Mouse (Mus musculus) limb, embryonic 15.5 days (tissue): ENCODE results near the gene Tbc1d2. TPM values are rescaled to one million over a fixed set of nuclear protein-coding genes. Genes with fewer than 3 reads are reported as not detected.
A peak's percentile ranks its signal among the peaks of the same experiment; 100 is the strongest.

Experiments
- ATAC-seq: fragments of 200-750 bp; cut with Nextera tagmentation; 2 replicates; pipeline ENCODE4 v1.8.0; 2017; ENCODE audit warnings: low read depth, moderate TSS enrichment; ENCODE audit not compliant: insufficient number of reproducible peaks, low FRiP score, low TSS enrichment
- H3K27ac ChIP-seq: fragments of 300-500 bp; sonication (generic); 2 replicates; pipeline ENCODE4 v1.5.1; 2015; ENCODE audit warnings: moderate library complexity, mild to moderate bottlenecking, inconsistent platforms
- H3K27me3 ChIP-seq: fragments of 300-500 bp; sonication (generic); 2 replicates; pipeline ENCODE4 v1.6.1; 2015; ENCODE audit warnings: inconsistent platforms
- H3K36me3 ChIP-seq: fragments of 300-500 bp; sonication (generic); 2 replicates; pipeline ENCODE4 v1.6.1; 2015; ENCODE audit warnings: inconsistent platforms
- H3K4me1 ChIP-seq: fragments of 300-500 bp; sonication (generic); 2 replicates; pipeline ENCODE4 v1.6.1; 2015; ENCODE audit warnings: inconsistent platforms
- H3K4me2 ChIP-seq: fragments of 300-500 bp; sonication (generic); 2 replicates; pipeline ENCODE4 v1.6.1; 2015; ENCODE audit warnings: mild to moderate bottlenecking, inconsistent platforms
- H3K4me3 ChIP-seq: fragments of 300-500 bp; sonication (generic); 2 replicates; pipeline ENCODE4 v1.5.1; 2015; ENCODE audit warnings: mild to moderate bottlenecking, inconsistent platforms
- H3K9ac ChIP-seq: fragments of 300-500 bp; sonication (generic); 2 replicates; pipeline ENCODE4 v1.6.1; 2015; ENCODE audit warnings: inconsistent platforms
- H3K9me3 ChIP-seq: fragments of 300-500 bp; sonication (generic); 2 replicates; pipeline ENCODE4 v1.6.1; 2016; ENCODE audit warnings: inconsistent platforms
- WGBS: fragments of 180-500 bp; shearing (Covaris S2); methylation state at CpG from one replicate; pipeline ENCODE4 v1.1.7; 2015; 5-methylcytosine and 5-hydroxymethylcytosine counted together
- polyA plus RNA-seq: library from polyadenylated mRNA; unstranded; fragments of >200 nt; fragmentation: Nextera tagmentation; extraction: Ambion mirVana; gene quantifications from 2 replicates; pipeline ENCODE4 v1.2.1, GENCODE M21; 2015

Tbc1d2 gene
- polyA plus RNA-seq, result 1.8 and 2.5 TPM in 2 replicates

- peak; percentile 91 for ATAC-seq
- Histone ChIP-seq H3K4me3 (peak within 1 kb of the TSS; percentile 73), H3K4me2 (peak within 1 kb of the TSS; percentile 93), H3K9ac (peak within 1 kb of the TSS; percentile 48), H3K4me1 (peaks cover 8% of the 10 kb centered on the region), H3K27ac (peak within 1 kb of the TSS; percentile 90), H3K36me3 (no peaks in the 10 kb centered on the region), H3K27me3 (peaks cover 32% of the 10 kb centered on the region), H3K9me3 (no peaks in the 10 kb centered on the region)
- WGBS, result under 1% methylated on average over 69 of the region's 69 CpGs
Measured at GRCm38 (mm10) chr4:46650086-46650753, at the start of gene Tbc1d2. Gene Tbc1d2 (minus strand): TSS chr4:46650209.

DNA sequence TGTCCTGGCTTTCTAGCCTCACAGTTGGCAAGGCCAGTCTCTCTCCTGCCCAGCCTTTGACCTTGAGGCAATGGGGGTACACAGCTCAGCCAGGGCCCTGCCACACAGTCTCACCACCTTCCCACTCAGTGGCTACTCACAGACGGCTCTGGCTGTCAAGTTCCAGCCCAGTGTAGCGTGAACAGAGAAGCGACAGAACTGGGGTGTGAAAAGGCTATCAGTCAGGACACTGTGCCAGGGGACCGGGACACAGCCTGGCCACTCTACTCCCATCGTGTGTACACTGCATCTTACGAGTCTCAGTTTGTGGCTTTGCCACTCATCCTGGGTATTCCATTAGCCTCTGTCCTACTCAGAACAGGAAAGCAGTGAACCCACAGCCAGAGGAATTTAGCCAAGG lies 46.5 kb upstream of the Tbc1d2 start:
- Histone ChIP-seq H3K36me3 (no peaks in the 10 kb centered on the region), H3K9me3 (no peaks in the 10 kb centered on the region), H3K9ac (no peak overlapping the region), H3K4me2 (no peak overlapping the region), H3K27ac (no peak overlapping the region), H3K27me3 (0 out of 2 replicates have a peak, but pooled peaks cover 11% of the 10 kb centered on the region), H3K4me3 (no peak overlapping the region), H3K4me1 (no peaks in the 10 kb centered on the region)
- WGBS, result 68% methylated on average over 6 of the region's 6 CpGs
- ATAC-seq, result 0 out of 2 replicates have a peak, but pooled peaks have one; percentile 2

DNA sequence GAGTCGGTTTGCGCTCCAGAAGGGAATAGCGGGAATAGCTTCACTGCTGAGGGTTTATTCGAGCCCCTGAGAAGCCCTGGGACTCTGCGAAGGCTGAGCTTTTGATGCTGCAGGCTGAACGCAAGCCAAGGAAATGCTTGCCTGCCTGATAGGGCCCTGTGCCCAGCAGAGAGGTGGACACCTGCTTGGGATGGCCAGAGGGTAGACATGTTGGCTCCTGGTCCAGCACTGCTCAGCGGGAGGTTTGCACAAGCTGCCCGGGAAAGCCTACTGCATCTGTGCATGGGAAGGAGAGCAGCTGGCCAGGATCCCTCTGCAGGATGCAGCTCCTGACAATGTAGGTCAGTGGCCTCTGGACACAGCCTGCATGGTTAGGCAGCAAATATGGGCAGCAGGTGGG lies 40.6 kb upstream of the Tbc1d2 start:
- no peak overlapping the region for H3K27ac ChIP-seq
- no peak overlapping the region for H3K4me3 ChIP-seq
- no peaks in the 10 kb centered on the region for H3K9me3 ChIP-seq
- peaks cover 26% of the 10 kb centered on the region; the same call in 1 of the 2 replicates for H3K27me3 ChIP-seq
- no peak overlapping the region for H3K4me2 ChIP-seq
- 79% methylated on average over 8 of the region's 8 CpGs for WGBS
- ATAC-seq, result no peak
- no peak overlapping the region for H3K9ac ChIP-seq
- no peaks in the 10 kb centered on the region for H3K4me1 ChIP-seq
- H3K36me3 ChIP-seq, result no peaks in the 10 kb centered on the region

GRCm38 (mm10) chr4:46690023-46690420 lies 40.0 kb upstream of the Tbc1d2 start:
- H3K4me3 ChIP-seq, result no peak overlapping the region
- H3K9me3 ChIP-seq, result no peaks in the 10 kb centered on the region
- H3K9ac ChIP-seq, result no peak overlapping the region
- H3K27ac ChIP-seq, result no peak overlapping the region
- 87% methylated on average over 8 of the region's 8 CpGs for WGBS
- H3K4me1 ChIP-seq, result no peaks in the 10 kb centered on the region
- H3K4me2 ChIP-seq, result no peak overlapping the region
- H3K36me3 ChIP-seq, result no peaks in the 10 kb centered on the region
- peaks cover 23% of the 10 kb centered on the region; the same call in 1 of the 2 replicates for H3K27me3 ChIP-seq
- ATAC-seq, result no peak

DNA sequence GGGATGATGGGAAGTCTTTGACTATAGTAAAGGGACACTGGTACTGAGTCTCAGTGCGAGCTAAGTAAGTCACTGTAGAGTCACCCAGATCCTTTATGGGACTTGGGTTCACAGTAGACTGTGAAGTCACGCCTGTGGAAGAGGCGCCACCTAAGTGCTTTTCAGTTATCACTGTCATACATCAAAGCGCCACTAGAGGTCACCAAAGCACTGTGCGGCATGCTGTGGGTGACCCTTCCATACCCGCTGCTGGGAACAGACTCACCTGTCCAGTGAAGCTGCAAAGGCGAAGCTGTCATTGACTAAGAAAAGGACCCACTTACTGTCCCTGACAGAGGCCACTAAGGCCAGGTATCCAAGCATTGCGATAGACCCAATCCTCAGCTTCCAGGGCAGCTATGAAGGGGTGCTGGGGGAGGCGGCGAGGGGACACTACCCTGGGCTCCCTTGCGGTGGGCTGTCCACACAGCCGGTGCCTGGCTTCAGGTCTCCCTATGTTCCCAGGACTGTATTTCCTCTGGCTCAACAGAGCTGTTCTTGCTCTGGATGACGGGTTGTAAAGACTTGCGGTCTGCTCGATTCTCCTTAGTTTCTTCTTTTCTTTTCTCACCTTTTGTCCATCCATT lies 39.5 kb upstream of the Tbc1d2 start:
- no peak for ATAC-seq
- no peak overlapping the region for H3K9ac ChIP-seq
- WGBS, result 43% methylated on average over 15 of the region's 15 CpGs

DNA sequence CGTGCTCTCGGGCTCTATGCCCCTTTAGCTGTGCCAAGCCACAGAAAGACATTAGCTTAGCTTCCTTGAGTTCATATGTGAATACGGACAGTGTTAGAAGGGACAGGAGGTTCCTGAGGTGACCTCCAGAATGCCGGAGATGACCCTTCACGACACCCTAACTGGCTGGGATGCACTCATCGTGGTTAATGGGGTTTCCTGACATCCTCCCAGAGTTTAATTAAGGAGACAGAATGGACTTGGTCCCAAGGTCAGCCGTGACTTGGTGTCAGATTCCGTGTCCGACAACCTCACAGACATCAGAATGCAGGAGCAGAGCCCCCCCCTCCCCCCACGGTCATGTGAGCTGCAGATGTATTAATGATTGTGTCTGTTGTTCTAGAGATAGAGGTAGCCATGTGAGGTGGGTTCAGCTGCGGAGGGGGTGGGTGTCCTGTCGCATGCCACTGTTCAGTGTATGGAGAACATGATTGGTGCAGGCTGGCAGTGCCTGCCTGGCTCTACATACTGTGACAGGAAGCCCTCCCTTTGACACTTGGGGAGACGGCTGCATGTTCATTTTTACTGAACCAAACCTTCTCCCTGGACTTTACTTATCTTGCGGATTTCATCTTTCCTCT lies 38.3 kb upstream of the Tbc1d2 start:
- H3K27ac ChIP-seq, result no peak overlapping the region
- H3K9me3 ChIP-seq, result no peaks in the 10 kb centered on the region
- no peak overlapping the region for H3K4me3 ChIP-seq
- H3K36me3 ChIP-seq, result no peaks in the 10 kb centered on the region
- 76% methylated on average over 14 of the region's 14 CpGs for WGBS
- no peaks in the 10 kb centered on the region for H3K4me1 ChIP-seq
- H3K4me2 ChIP-seq, result no peak overlapping the region
- ATAC-seq, result no peak
- H3K9ac ChIP-seq, result no peak overlapping the region
- H3K27me3 ChIP-seq, result peaks cover 17% of the 10 kb centered on the region; the same call in 1 of the 2 replicates

More for the DNA sequence above, 39.5 kb upstream of the Tbc1d2 start:
- peaks cover 21% of the 10 kb centered on the region; the same call in 1 of the 2 replicates for H3K27me3 ChIP-seq
- no peaks in the 10 kb centered on the region for H3K36me3 ChIP-seq
- H3K9me3 ChIP-seq, result no peaks in the 10 kb centered on the region
- no peak overlapping the region for H3K4me2 ChIP-seq
- no peak overlapping the region for H3K4me3 ChIP-seq
- H3K27ac ChIP-seq, result no peak overlapping the region
- no peaks in the 10 kb centered on the region for H3K4me1 ChIP-seq

- H3K9ac ChIP-seq, result no peak overlapping the region
- H3K36me3 ChIP-seq, result no peaks in the 10 kb centered on the region
- H3K4me3 ChIP-seq, result no peak overlapping the region
- 59% methylated on average over 6 of the region's 6 CpGs for WGBS
- ATAC-seq, result no peak
- no peak overlapping the region for H3K4me2 ChIP-seq
- no peaks in the 10 kb centered on the region for H3K9me3 ChIP-seq
- peaks cover 9% of the 10 kb centered on the region; the same call in 1 of the 2 replicates for H3K27me3 ChIP-seq
- no peak overlapping the region for H3K27ac ChIP-seq
- H3K4me1 ChIP-seq, result no peaks in the 10 kb centered on the region
Measured at GRCm38 (mm10) chr4:46684160-46684559, 34.2 kb upstream of the Tbc1d2 start.

- H3K4me2 ChIP-seq, result no peak overlapping the region
- no peaks in the 10 kb centered on the region for H3K27me3 ChIP-seq
- H3K9ac ChIP-seq, result no peak overlapping the region
- no peaks in the 10 kb centered on the region for H3K9me3 ChIP-seq
- H3K36me3 ChIP-seq, result no peaks in the 10 kb centered on the region
- ATAC-seq, result no peak
- 63% methylated on average over 3 of the region's 3 CpGs for WGBS
- H3K4me3 ChIP-seq, result no peak overlapping the region
- no peaks in the 10 kb centered on the region for H3K4me1 ChIP-seq
- no peak overlapping the region for H3K27ac ChIP-seq
Measured at GRCm38 (mm10) chr4:46676646-46677045, 26.6 kb upstream of the Tbc1d2 start.

DNA sequence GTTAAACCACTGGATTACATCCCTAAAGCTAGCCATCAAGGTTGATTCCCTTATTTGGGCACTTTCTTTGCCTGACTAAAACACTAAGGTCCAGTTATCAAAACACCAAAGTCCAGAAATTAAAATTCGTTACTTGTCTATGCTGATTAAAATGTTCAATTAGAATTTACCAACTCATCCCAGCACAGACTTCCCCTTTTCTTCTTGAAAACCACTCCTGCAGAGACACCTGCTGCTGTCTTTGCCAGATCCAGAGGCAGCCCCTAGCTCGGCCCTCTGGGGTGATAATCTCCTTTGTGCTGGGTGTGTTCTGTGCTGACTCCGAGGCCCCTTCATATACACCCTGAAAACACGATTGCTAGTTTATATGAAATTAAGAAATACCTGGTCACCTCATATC lies 26.0 kb upstream of the Tbc1d2 start:
- H3K9ac ChIP-seq, result no peak overlapping the region
- no peaks in the 10 kb centered on the region for H3K9me3 ChIP-seq
- ATAC-seq, result no peak
- WGBS, result 49% methylated on average over 4 of the region's 4 CpGs
- H3K36me3 ChIP-seq, result no peaks in the 10 kb centered on the region
- H3K4me3 ChIP-seq, result no peak overlapping the region
- no peaks in the 10 kb centered on the region for H3K4me1 ChIP-seq
- no peaks in the 10 kb centered on the region for H3K27me3 ChIP-seq
- H3K27ac ChIP-seq, result no peak overlapping the region
- H3K4me2 ChIP-seq, result no peak overlapping the region

GRCm38 (mm10) chr4:46675272-46675785 lies 25.3 kb upstream of the Tbc1d2 start:
- no peak for ATAC-seq

DNA sequence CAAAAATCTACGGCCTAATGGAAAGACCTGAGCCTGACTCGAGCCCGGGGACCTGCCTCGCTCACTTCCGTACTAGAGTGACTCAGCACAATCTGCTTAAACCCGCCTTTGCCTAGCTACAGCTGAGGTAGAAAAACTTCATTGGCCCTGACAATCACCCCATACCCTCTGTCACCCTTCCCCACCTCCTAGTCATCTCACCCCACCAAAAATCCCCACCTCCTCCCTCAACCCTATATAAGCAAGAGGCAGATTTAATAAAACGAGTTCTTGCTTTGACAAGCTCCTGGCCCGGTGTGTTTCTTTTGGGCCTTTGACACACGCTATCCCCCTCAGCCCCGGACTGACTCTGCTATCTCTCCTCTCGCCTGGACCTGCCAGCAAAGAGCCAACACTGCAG lies 18.6 kb upstream of the Tbc1d2 start:
- Histone ChIP-seq H3K4me2 (no peak overlapping the region), H3K36me3 (no peaks in the 10 kb centered on the region), H3K27me3 (no peaks in the 10 kb centered on the region), H3K4me3 (no peak overlapping the region), H3K9ac (no peak overlapping the region), H3K4me1 (peaks cover 16% of the 10 kb centered on the region), H3K9me3 (no peaks in the 10 kb centered on the region), H3K27ac (no peak overlapping the region)
- WGBS, result 63% methylated on average over 11 of the region's 11 CpGs
- no peak for ATAC-seq

More at GRCm38 (mm10) chr4:46675272-46675785, 25.3 kb upstream of the Tbc1d2 start:
- H3K9me3 ChIP-seq, result no peaks in the 10 kb centered on the region
- WGBS, result 70% methylated on average over 11 of the region's 11 CpGs
- H3K9ac ChIP-seq, result no peak overlapping the region
- no peak overlapping the region for H3K4me3 ChIP-seq
- no peak overlapping the region for H3K27ac ChIP-seq
- H3K4me2 ChIP-seq, result no peak overlapping the region
- no peaks in the 10 kb centered on the region for H3K4me1 ChIP-seq
- no peaks in the 10 kb centered on the region for H3K36me3 ChIP-seq
- no peaks in the 10 kb centered on the region for H3K27me3 ChIP-seq

DNA sequence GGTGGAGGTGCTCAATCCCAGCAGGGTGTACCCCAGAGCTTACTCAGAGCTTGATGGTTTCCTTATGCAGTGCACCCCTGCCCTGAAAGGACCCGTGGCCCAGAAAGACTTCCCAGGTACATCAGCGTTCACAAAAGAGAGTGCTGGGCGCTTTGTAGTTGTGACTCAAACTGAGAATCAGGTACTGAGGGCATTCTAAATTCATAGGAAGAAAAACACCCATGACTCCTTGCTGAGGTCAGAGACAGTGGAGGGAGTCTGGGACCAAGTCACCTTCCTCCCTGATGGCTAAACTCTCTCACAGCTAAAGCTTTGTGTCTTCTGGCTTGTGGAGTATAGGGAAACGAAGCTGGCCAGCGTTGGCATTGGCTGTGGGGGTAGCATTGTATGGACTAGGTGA lies 16.4 kb upstream of the Tbc1d2 start:
- no peak overlapping the region for H3K4me2 ChIP-seq
- H3K4me3 ChIP-seq, result no peak overlapping the region
- no peak for ATAC-seq
- 0 out of 2 replicates have a peak, but pooled peaks cover 4% of the 10 kb centered on the region for H3K27me3 ChIP-seq
- H3K36me3 ChIP-seq, result no peaks in the 10 kb centered on the region
- no peak overlapping the region for H3K9ac ChIP-seq
- no peaks in the 10 kb centered on the region for H3K9me3 ChIP-seq
- 64% methylated on average over 5 of the region's 5 CpGs for WGBS
- H3K27ac ChIP-seq, result no peak overlapping the region
- peaks cover 16% of the 10 kb centered on the region for H3K4me1 ChIP-seq
